Mouse (Mus musculus): ENCODE data around the gene Mbd6. TPM values are rescaled to one million over a fixed set of nuclear protein-coding genes. Genes with fewer than 3 reads are reported as not detected.

The Mbd6 gene
- polyA plus RNA-seq, 1 experiment from 2014 or later, result 10.6 TPM

DNA sequence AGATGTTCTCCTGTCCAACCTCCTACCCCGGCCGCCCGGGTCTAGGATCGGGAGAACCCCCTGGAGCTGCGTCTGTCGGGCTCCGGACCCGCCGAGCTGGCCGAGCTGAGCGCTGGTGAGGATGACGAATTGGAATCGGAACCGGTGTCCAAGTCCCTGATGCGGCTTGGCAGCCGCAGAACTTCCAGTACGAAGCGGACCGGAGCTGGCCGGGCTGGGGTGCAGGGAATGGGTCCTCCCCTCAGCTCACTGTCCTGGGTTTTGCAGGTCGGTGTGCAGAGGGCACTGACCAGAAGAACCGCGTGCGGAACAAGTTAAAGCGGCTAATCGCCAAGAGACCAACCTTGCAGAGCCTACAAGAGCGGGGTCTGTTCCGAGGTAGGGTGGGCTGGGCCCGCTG is 38.0 kb upstream of the Mbd6 start:
- no peak overlapping the region for H3K27ac ChIP-seq (ENCODE audit: low read length)
- H3K4me1 ChIP-seq (replicated peaks; ENCODE audit: control insufficient read depth, insufficient read depth, low read length), result peaks cover 11% of the 10 kb centered on the region
- H3K9me3 ChIP-seq (ENCODE audit: control insufficient read depth, low read length), result peaks cover 4% of the 10 kb centered on the region; the same call in 1 of the 2 replicates
- WGBS, result 7% methylated on average over 29 of the region's 29 CpGs
- peaks cover 45% of the 10 kb centered on the region for H3K27me3 ChIP-seq (ENCODE audit: control insufficient read depth, insufficient read depth, low read depth, low read length)
- peak overlapping the region; percentile 76 for H3K4me2 ChIP-seq (ENCODE audit: low read depth, low read length)
- H3K4me3 ChIP-seq (ENCODE audit: low read length), result peak overlapping the region; percentile 51
- ATAC-seq (ENCODE audit: low read depth), result no peak; the same call in 1 of the 2 replicates
- H3K36me3 ChIP-seq (ENCODE audit: control insufficient read depth, insufficient read depth, low read length), result no peaks in the 10 kb centered on the region
- H3K9ac ChIP-seq (ENCODE audit: low read length), result peak overlapping the region; percentile 58

DNA sequence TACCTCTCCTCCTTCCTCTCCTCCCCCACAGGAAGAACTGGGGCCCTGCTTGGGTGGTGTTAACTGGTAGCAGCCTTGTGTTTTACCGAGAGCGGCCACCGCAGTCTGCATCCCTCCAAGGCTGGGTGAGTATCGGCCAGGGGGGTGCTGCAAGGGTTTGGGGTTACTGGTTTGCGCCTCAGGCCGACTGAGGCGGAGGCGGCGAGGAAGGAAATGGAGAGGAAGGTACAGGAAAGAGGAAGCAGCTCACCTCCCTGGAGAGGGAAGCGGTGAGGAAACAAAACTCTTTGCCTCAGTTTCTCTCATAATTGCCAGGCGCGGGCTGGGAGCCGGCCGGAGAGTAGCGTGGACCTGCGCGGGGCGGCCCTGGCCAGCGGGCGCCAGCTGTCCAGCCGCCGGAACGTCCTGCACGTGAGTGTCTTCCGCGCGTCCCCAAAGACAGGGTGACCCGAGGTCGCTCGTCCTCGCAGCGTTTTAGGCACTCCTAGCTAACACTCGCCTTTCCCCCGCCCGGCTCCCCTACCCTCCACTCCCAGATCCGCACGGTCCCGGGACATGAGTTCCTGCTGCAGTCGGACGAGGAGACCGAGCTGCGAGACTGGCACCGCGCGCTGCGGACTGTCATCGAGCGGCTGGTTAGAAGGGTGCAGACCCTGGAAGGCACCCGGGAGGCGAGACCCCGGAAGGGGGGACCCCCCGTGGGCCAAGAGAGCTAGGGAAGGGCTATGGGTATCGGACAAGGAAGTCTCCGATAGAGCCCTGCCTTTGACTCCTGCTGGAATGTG is 37.4 kb upstream of the Mbd6 start:
- 1% methylated on average over 54 of the region's 54 CpGs for WGBS
- Histone ChIP-seq H3K36me3 (ENCODE audit: control insufficient read depth, insufficient read depth, low read length) (no peaks in the 10 kb centered on the region), H3K9ac (ENCODE audit: low read length) (peak overlapping the region; percentile 58), H3K27ac (ENCODE audit: low read length) (no peak overlapping the region), H3K4me1 (replicated peaks; ENCODE audit: control insufficient read depth, insufficient read depth, low read length) (peaks cover 11% of the 10 kb centered on the region), H3K4me2 (ENCODE audit: low read depth, low read length) (peak overlapping the region; percentile 76), H3K27me3 (ENCODE audit: control insufficient read depth, insufficient read depth, low read depth, low read length) (peaks cover 45% of the 10 kb centered on the region), H3K4me3 (ENCODE audit: low read length) (peak overlapping the region; percentile 51), H3K9me3 (ENCODE audit: control insufficient read depth, low read length) (peaks cover 4% of the 10 kb centered on the region; the same call in 1 of the 2 replicates)
- ATAC-seq (ENCODE audit: low read depth), result peak; percentile 15; the same call in 1 of the 2 replicates

DNA sequence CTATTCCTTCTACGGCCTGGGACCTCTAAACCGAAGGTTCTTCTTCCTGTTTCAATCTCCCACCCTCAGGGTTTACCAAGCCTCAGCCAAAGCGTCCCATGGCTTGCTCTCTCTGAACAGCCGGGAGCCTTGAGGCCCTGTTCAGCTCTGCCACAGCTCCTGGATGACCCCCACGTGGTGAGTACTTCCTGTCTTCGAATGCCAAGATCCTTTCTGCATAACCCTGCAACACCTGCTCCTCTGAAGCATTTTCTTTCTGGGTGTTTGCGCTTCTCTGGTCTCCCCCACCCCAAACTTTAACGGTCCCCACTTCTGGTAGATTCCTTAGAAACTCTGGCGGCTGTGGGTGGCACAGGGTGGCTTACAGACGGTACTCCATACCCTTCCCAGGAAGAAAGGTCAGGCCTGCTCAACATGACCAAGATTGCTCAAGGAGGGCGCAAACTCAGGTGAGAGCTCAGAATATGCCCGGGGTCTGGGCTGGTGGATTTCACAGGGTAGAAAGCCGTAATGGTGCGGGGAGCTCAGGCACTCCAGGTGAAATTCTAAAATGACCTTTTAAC is 36.7 kb upstream of the Mbd6 start:
- no peak for ATAC-seq (ENCODE audit: low read depth)
- peaks cover 11% of the 10 kb centered on the region for H3K4me1 ChIP-seq (replicated peaks; ENCODE audit: control insufficient read depth, insufficient read depth, low read length)
- peaks cover 45% of the 10 kb centered on the region for H3K27me3 ChIP-seq (ENCODE audit: control insufficient read depth, insufficient read depth, low read depth, low read length)
- 30% methylated on average over 14 of the region's 14 CpGs for WGBS
- H3K9ac ChIP-seq (ENCODE audit: low read length), result no peak overlapping the region
- no peak overlapping the region for H3K27ac ChIP-seq (ENCODE audit: low read length)
- H3K4me2 ChIP-seq (ENCODE audit: low read depth, low read length), result peak overlapping the region; percentile 76
- peak overlapping the region; percentile 51 for H3K4me3 ChIP-seq (ENCODE audit: low read length)
- H3K36me3 ChIP-seq (ENCODE audit: control insufficient read depth, insufficient read depth, low read length), result no peaks in the 10 kb centered on the region
- H3K9me3 ChIP-seq (ENCODE audit: control insufficient read depth, low read length), result peaks cover 4% of the 10 kb centered on the region; the same call in 1 of the 2 replicates

DNA sequence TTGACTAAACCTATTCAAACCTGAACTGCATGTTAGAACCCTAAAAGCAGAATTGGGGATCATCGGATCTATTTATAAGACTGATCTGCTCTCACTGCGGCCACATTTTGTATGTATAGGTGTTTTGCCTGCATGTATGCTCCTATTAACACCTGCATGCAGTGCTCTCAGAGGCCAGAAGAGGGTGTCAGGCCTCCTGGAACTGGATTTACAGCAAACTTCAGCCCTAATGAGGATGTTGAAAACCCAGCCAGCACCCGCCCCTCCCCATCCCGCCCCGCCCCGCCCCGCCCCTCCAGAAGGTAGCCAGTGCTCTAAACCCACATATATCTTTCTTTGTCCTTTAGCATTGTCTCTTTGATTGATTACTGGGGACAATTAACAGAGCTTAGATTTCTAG is 35.7 kb upstream of the Mbd6 start:
- no peak for ATAC-seq (ENCODE audit: low read depth)
- Histone ChIP-seq H3K27ac (ENCODE audit: low read length) (no peak overlapping the region), H3K27me3 (ENCODE audit: control insufficient read depth, insufficient read depth, low read depth, low read length) (peaks cover 45% of the 10 kb centered on the region)

DNA sequence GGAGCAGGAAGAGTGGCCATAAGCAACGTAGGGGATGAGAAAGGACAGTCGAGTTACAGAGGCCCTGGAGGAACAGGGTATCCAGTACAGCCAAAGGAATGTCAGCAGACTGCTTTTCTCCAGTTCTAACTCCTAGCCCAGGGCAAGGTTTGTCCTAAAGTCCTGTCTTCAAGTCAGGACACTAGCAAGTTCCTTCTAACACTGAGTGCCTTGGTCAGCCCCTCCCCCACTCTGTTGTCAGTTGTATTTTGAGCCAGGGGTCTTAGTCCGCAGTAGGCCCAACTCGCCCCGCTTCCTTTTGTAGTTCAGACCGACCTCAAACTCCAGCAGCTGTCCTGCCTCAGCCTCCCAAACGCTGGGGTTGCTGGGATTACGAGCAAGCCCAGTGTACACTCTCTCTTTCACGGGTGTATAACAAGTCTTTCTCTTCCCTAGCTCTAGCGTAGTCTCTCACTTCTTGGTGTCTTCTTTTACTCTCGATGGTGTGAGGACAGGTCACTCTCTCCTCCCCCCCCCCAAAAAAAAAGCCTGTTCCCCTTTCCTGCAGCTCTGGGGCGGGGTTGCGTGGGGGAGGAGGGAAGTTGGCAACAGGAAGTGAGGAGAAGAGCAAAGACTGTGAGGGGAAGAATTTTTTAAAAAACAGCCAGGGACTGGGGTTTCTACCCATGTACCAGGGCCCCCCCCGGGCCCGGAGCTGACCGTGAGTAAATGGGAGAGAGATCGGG is 34.5 kb upstream of the Mbd6 start:
- H3K36me3 ChIP-seq (ENCODE audit: control insufficient read depth, insufficient read depth, low read length), result no peaks in the 10 kb centered on the region
- no peak for ATAC-seq (ENCODE audit: low read depth)

More for the DNA sequence above, 35.7 kb upstream of the Mbd6 start:
- no peak overlapping the region for H3K9ac ChIP-seq (ENCODE audit: low read length)
- no peaks in the 10 kb centered on the region for H3K36me3 ChIP-seq (ENCODE audit: control insufficient read depth, insufficient read depth, low read length)
- no peak overlapping the region for H3K4me3 ChIP-seq (ENCODE audit: low read length)
- 6% methylated on average over 7 of the region's 7 CpGs for WGBS
- H3K4me1 ChIP-seq (replicated peaks; ENCODE audit: control insufficient read depth, insufficient read depth, low read length), result peaks cover 11% of the 10 kb centered on the region
- peaks cover 4% of the 10 kb centered on the region; the same call in 1 of the 2 replicates for H3K9me3 ChIP-seq (ENCODE audit: control insufficient read depth, low read length)
- H3K4me2 ChIP-seq (ENCODE audit: low read depth, low read length), result no peak overlapping the region

DNA sequence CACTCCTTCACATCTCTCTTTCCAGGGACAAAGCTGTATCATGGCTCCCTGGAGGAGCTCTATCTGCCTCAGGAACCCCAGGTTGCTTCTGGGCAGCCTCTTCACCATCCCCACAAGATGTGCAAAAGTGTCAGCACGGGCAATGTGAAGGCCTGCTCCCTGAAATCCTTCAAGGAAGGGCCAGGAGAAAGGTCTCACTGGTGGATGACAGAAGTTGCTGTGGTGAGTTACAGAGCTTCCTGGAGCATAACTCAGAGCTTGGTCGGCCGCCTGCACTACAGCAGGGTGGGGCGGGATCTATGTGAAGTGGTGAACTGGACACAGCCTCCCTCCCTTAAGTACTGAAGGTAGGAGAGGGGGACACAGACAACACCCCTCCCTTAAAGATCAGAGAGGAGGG is 33.9 kb upstream of the Mbd6 start:
- no peak overlapping the region for H3K9ac ChIP-seq (ENCODE audit: low read length)
- peaks cover 31% of the 10 kb centered on the region for H3K27me3 ChIP-seq (ENCODE audit: control insufficient read depth, insufficient read depth, low read depth, low read length)
- no peaks in the 10 kb centered on the region for H3K36me3 ChIP-seq (ENCODE audit: control insufficient read depth, insufficient read depth, low read length)
- WGBS, result 58% methylated on average over 4 of the region's 4 CpGs
- H3K4me3 ChIP-seq (ENCODE audit: low read length), result no peak overlapping the region
- peaks cover 4% of the 10 kb centered on the region; the same call in 1 of the 2 replicates for H3K9me3 ChIP-seq (ENCODE audit: control insufficient read depth, low read length)
- H3K4me2 ChIP-seq (ENCODE audit: low read depth, low read length), result no peak overlapping the region
- H3K27ac ChIP-seq (ENCODE audit: low read length), result no peak overlapping the region
- peaks cover 11% of the 10 kb centered on the region for H3K4me1 ChIP-seq (replicated peaks; ENCODE audit: control insufficient read depth, insufficient read depth, low read length)
- ATAC-seq (ENCODE audit: low read depth), result no peak

More for the DNA sequence above, 34.5 kb upstream of the Mbd6 start:
- H3K9me3 ChIP-seq (ENCODE audit: control insufficient read depth, low read length), result peaks cover 4% of the 10 kb centered on the region; the same call in 1 of the 2 replicates
- H3K4me1 ChIP-seq (replicated peaks; ENCODE audit: control insufficient read depth, insufficient read depth, low read length), result peaks cover 11% of the 10 kb centered on the region
- no peak overlapping the region for H3K27ac ChIP-seq (ENCODE audit: low read length)
- peaks cover 37% of the 10 kb centered on the region for H3K27me3 ChIP-seq (ENCODE audit: control insufficient read depth, insufficient read depth, low read depth, low read length)
- 0 out of 2 replicates have a peak overlapping the region, but pooled peaks have one; percentile 9 for H3K4me2 ChIP-seq (ENCODE audit: low read depth, low read length)
- H3K9ac ChIP-seq (ENCODE audit: low read length), result 0 out of 2 replicates have a peak overlapping the region, but pooled peaks have one; percentile 39
- H3K4me3 ChIP-seq (ENCODE audit: low read length), result no peak overlapping the region
- 65% methylated on average over 17 of the region's 17 CpGs for WGBS

DNA sequence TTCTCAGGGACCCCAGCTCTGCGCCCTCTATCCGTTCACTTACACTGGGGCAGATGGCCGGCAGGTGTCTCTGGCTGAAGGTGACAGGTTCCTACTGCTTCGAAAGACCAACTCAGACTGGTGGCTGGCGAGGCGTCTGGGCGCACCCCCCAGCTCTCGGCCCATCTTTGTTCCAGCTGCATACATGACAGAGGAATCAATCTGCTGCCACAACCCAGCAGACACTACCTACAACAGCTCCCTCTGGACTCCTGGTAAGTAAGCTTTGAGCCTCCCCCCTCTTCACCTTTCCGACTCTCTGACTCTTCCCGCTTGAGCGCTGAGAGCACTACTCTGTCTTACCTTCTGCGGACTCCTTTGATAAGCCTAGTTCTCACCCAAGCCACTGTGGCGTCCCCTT is 33.4 kb upstream of the Mbd6 start:
- no peak overlapping the region for H3K9ac ChIP-seq (ENCODE audit: low read length)
- no peaks in the 10 kb centered on the region for H3K36me3 ChIP-seq (ENCODE audit: control insufficient read depth, insufficient read depth, low read length)
- no peak overlapping the region for H3K4me2 ChIP-seq (ENCODE audit: low read depth, low read length)
- ATAC-seq (ENCODE audit: low read depth), result no peak
- peaks cover 11% of the 10 kb centered on the region for H3K4me1 ChIP-seq (replicated peaks; ENCODE audit: control insufficient read depth, insufficient read depth, low read length)
- WGBS, result 39% methylated on average over 13 of the region's 13 CpGs
- H3K9me3 ChIP-seq (ENCODE audit: control insufficient read depth, low read length), result peaks cover 2% of the 10 kb centered on the region; the same call in 1 of the 2 replicates
- no peak overlapping the region for H3K4me3 ChIP-seq (ENCODE audit: low read length)
- peaks cover 26% of the 10 kb centered on the region for H3K27me3 ChIP-seq (ENCODE audit: control insufficient read depth, insufficient read depth, low read depth, low read length)
- H3K27ac ChIP-seq (ENCODE audit: low read length), result no peak overlapping the region

DNA sequence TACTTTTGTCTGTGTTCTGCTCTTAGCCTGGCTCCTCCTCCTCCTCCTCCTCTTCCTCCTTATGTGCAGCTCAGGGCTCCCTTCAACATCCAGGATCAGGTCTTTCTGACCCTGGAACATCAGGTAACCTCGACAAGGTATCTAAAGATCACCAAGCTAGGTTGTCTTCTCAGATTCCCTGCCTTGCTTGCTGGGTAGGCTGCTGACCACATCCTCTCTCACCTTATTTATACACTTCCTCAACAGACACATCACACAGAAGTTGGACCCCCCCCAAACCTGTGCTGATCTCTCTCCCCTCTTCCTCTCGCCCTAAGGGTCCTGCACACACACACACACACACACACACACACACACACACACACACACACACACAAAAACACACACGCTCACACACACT is 32.8 kb upstream of the Mbd6 start, which contains the start of gene Arhgap9:
Arhgap9 (plus strand) TSS at position 344 of the 400 bp plus-strand sequence.
- no peak within 1 kb of the TSS for H3K4me2 ChIP-seq (ENCODE audit: low read depth, low read length)
- H3K36me3 ChIP-seq (ENCODE audit: control insufficient read depth, insufficient read depth, low read length), result no peaks in the 10 kb centered on the region
- no peaks in the 10 kb centered on the region for H3K9me3 ChIP-seq (ENCODE audit: control insufficient read depth, low read length)
- 69% methylated on average over 3 of the region's 3 CpGs for WGBS
- peaks cover 20% of the 10 kb centered on the region for H3K27me3 ChIP-seq (ENCODE audit: control insufficient read depth, insufficient read depth, low read depth, low read length)
- peaks cover 8% of the 10 kb centered on the region for H3K4me1 ChIP-seq (replicated peaks; ENCODE audit: control insufficient read depth, insufficient read depth, low read length)
- H3K9ac ChIP-seq (ENCODE audit: low read length), result no peak within 1 kb of the TSS
- no peak for ATAC-seq (ENCODE audit: low read depth)
- H3K27ac ChIP-seq (ENCODE audit: low read length), result no peak within 1 kb of the TSS
- H3K4me3 ChIP-seq (ENCODE audit: low read length), result no peak within 1 kb of the TSS

DNA sequence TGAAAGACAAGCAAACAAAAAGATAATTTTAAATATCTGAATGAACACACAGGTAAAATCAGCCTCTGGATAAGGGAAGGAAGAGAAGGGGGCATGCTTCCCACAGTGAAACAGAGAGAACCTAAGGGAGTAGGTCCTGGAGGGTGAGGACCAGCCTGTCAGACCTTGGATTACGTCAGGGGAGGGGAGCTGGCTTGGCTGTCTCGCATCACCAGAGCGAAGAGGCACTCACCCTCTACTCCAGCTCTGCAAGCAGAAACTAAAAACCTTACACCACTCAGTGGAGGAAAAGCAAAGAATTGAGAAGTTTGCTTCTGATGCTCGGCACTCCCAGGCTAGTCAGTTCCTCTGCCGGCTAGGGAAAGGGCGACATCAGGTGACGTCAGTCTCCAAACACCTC is 31.2 kb upstream of the Mbd6 start:
- H3K4me1 ChIP-seq (replicated peaks; ENCODE audit: control insufficient read depth, insufficient read depth, low read length), result no peaks in the 10 kb centered on the region
- H3K27ac ChIP-seq (ENCODE audit: low read length), result no peak overlapping the region
- peaks cover 6% of the 10 kb centered on the region; the same call in 1 of the 2 replicates for H3K27me3 ChIP-seq (ENCODE audit: control insufficient read depth, insufficient read depth, low read depth, low read length)
- WGBS, result 54% methylated on average over 7 of the region's 7 CpGs
- no peak overlapping the region for H3K4me3 ChIP-seq (ENCODE audit: low read length)
- H3K36me3 ChIP-seq (ENCODE audit: control insufficient read depth, insufficient read depth, low read length), result no peaks in the 10 kb centered on the region
- no peak for ATAC-seq (ENCODE audit: low read depth)
- H3K9ac ChIP-seq (ENCODE audit: low read length), result no peak overlapping the region
- no peak overlapping the region for H3K4me2 ChIP-seq (ENCODE audit: low read depth, low read length)
- H3K9me3 ChIP-seq (ENCODE audit: control insufficient read depth, low read length), result no peaks in the 10 kb centered on the region

Data from lung, embryonic 16.5 days (tissue).